Mouse (Mus musculus) MEL (cell line): ENCODE measurements at regions not wholly inside any gene's neighbourhood (a gene's known extent, or its start where the extent isn't known, plus 50 kb on each side); places are given as distances from the start of the nearest gene placed in this dataset.

Source experiments
- BHLHE40 ChIP-seq: IDR thresholded peaks from 2 replicates; pipeline ENCODE4 v1.6.1; 2012; ENCODE audit warnings: low read depth, mild to moderate bottlenecking, inconsistent platforms, low read length, improper control_type of control experiment, borderline replicate concordance
- CTCF ChIP-seq, 3 experiments: IDR thresholded peaks in 2 of 3; conservative IDR thresholded peaks in 1 of 3; 2 replicates each; pipeline ENCODE4 v1.5.1; 2011 to 2012; ENCODE audit warnings: low read length in 3 of 3, low read depth in 2 of 3, mild to moderate bottlenecking in 2 of 3, improper control_type of control experiment in 1 of 3, inconsistent platforms in 1 of 3, mixed read lengths in 1 of 3, moderate library complexity in 1 of 3; ENCODE audit not compliant: control insufficient read depth in 1 of 3, insufficient read depth in 1 of 3, poor library complexity in 1 of 3, severe bottlenecking in 1 of 3
- ELF1 ChIP-seq: IDR thresholded peaks from 2 replicates; pipeline ENCODE4 v1.6.1; 2014; ENCODE audit warnings: low read depth, mild to moderate bottlenecking, inconsistent platforms, low read length, improper control_type of control experiment, moderate library complexity
- GATA1 ChIP-seq: IDR thresholded peaks from 2 replicates; pipeline ENCODE4 v1.6.1; 2011; ENCODE audit warnings: low read depth, low read length, improper control_type of control experiment
- MAX ChIP-seq: IDR thresholded peaks from 2 replicates; pipeline ENCODE4 v1.6.1; 2011; ENCODE audit warnings: low read length, improper control_type of control experiment
- SMC3 ChIP-seq: IDR thresholded peaks from 2 replicates; pipeline ENCODE4 v1.6.1; 2011; ENCODE audit warnings: low read depth, low read length, improper control_type of control experiment
- ZKSCAN1 ChIP-seq: IDR thresholded peaks from 2 replicates; pipeline ENCODE4 v1.6.1; 2012; ENCODE audit warnings: low read depth, mild to moderate bottlenecking, inconsistent platforms, low read length, improper control_type of control experiment, moderate library complexity

- TF ChIP-seq ZKSCAN1 (no peak), CTCF (IDR thresholded peaks at IDR 0.05 in 2 of 3, conservative IDR thresholded peaks at IDR 0.05 in 1 of 3; ENCODE audit: control insufficient read depth in 1 of 3, insufficient read depth in 1 of 3, low read depth in 2 of 3, low read length in 3 of 3, poor library complexity in 1 of 3, severe bottlenecking in 1 of 3) (no peak), SMC3 (no peak), MAX (no peak), ELF1 (no peak), GATA1 (no peak), BHLHE40 (no peak)
Measured at GRCm38 (mm10) chr7:40398266-40398665, 499.9 kb upstream of the Vstm2b start.
